Mouse (Mus musculus) intestine, embryonic 14.5 days (tissue): ENCODE measurements around the gene 2200002J24Rik. TPM values are rescaled to one million over a fixed set of nuclear protein-coding genes. Genes with fewer than 3 reads are reported as not detected.

ENCODE experiments used
- ATAC-seq: fragments of 200-750 bp; cut with Nextera tagmentation; replicated peaks from 2 replicates; pipeline ENCODE4 v1.8.0; 2017; ENCODE audit warnings: low read depth, moderate number of reproducible peaks, moderate TSS enrichment, moderate library complexity; ENCODE audit not compliant: low FRiP score, low TSS enrichment
- DNase-seq: peaks from one replicate; pipeline ENCODE4 v3.0.0-alpha.2; 2018; ENCODE audit warnings: low spot score
- H3K27ac ChIP-seq: fragments of 300-500 bp; sonication (generic); 2 replicates; pipeline ENCODE4 v1.5.1; 2014; ENCODE audit warnings: low read depth, mild to moderate bottlenecking, control low read depth
- H3K27me3 ChIP-seq: fragments of 300-500 bp; sonication (generic); replicated peaks from 2 replicates; pipeline ENCODE4 v1.6.1; 2014; ENCODE audit warnings: low read length, control low read depth; ENCODE audit not compliant: control insufficient read depth, insufficient read depth
- H3K36me3 ChIP-seq: fragments of 300-500 bp; sonication (generic); 2 replicates; pipeline ENCODE4 v1.6.1; 2014; ENCODE audit warnings: low read length, control low read depth; ENCODE audit not compliant: control insufficient read depth, insufficient read depth
- H3K4me1 ChIP-seq: fragments of 300-500 bp; sonication (generic); replicated peaks from 2 replicates; pipeline ENCODE4 v1.6.1; 2014; ENCODE audit warnings: low read length, control low read depth, mixed read lengths; ENCODE audit not compliant: control insufficient read depth, insufficient read depth
- H3K4me2 ChIP-seq: fragments of 300-500 bp; sonication (generic); 2 replicates; pipeline ENCODE4 v1.6.1; 2014; ENCODE audit warnings: low read length
- H3K4me3 ChIP-seq: fragments of 300-500 bp; sonication (generic); 2 replicates; pipeline ENCODE4 v1.5.1; 2014; ENCODE audit warnings: low read depth, low read length, control low read depth, mixed read lengths
- H3K9ac ChIP-seq: fragments of 300-500 bp; sonication (generic); 2 replicates; pipeline ENCODE4 v1.6.1; 2014; ENCODE audit warnings: mild to moderate bottlenecking, low read length
- H3K9me3 ChIP-seq: fragments of 300-500 bp; sonication (generic); 2 replicates; pipeline ENCODE4 v1.6.1; 2016; ENCODE audit warnings: low read length, control low read depth; ENCODE audit not compliant: control insufficient read depth
- WGBS: fragments of 180-500 bp; shearing (Covaris S2); extraction: QIAGEN DNeasy Blood & Tissue Kit; methylation state at CpG from one replicate; pipeline ENCODE4 v1.1.7; 2014; 5-methylcytosine and 5-hydroxymethylcytosine counted together
- polyA plus RNA-seq: library from polyadenylated mRNA; unstranded; fragments of >200 nt; fragmentation: Nextera tagmentation; extraction: Ambion mirVana; gene quantifications from 2 replicates; pipeline ENCODE4 v1.2.1, GENCODE M21; 2014

2200002J24Rik gene
- 1.4 TPM in 2 replicates for polyA plus RNA-seq

DNA sequence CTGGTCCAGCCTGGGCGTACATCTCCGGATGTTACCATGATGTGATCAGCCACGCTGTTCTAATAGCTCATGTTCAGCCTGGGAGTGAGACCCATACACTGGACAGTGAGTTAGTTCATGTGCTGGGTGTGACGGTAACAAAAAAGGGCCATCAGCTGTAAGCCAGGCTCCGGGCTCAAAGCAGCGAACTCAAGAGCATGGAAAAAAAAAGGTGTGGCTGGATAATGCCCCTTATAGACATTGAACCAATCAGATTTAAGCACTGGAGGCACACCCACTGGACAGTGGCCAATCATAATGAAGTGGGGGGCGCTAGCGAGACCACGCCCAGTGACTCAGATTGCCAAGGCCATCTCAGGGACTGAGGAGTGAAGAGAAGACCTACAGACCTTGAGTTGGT, at the start of gene 2200002J24Rik:
TSS of gene 2200002J24Rik (plus strand) at position 338 of the 400 bp plus-strand sequence.
- Histone ChIP-seq H3K27ac (no peak within 1 kb of the TSS), H3K36me3 (no peaks in the 10 kb centered on the region), H3K9me3 (no peaks in the 10 kb centered on the region), H3K4me1 (no peaks in the 10 kb centered on the region), H3K4me3 (no peak within 1 kb of the TSS), H3K4me2 (no peak within 1 kb of the TSS), H3K9ac (no peak within 1 kb of the TSS), H3K27me3 (no peaks in the 10 kb centered on the region)
- DNase-seq (peak; percentile 54), ATAC-seq (no peak; the same call in 1 of the 2 replicates)
- WGBS, result 41% methylated on average over 9 of the region's 9 CpGs

DNA sequence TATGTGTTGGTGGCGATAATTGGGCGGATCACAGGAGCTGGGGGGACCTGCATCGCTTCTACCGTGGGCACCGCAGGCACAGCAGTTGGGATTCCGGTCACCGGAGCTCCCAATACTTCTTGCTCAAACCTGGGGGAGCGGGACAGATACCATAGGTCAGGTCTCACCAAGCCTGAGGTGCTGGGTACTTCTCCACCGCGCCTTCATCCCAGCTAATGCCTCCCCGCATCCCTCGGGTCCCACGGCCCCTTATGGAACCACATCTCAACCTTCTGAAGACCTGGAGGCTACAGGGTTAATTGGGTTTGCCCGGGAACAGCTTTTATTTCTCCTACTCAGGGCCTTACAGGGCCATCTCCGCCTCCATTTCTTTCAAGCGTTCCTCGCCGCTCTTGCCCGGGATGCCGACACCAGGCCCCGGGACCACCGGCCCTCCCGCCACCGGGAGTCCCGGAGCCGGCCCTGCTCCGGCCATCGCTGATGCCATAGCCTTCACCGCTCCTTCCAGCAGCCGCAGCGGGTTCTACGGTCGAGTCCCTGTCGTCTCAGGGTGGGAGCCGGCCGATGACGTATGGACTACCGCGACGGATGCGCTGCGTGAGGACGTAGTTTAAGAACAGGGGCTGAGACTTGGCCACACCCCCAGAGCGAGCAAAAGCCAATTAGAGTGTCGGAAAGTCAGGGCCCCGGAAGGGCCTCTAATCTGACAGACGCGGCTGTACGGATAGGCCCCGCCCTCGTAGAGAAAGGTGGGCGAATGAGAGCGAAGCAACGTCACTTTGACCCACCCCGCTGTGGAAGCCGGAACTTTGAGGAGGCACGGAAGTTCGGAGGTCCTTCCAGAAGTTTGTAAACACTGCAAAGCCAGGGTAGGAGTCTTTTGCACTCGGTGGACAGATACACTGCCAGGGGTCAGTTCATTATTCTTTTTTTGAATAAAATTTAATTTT, 48.9 kb upstream of the 2200002J24Rik start, which contains the start of gene Rbm42:
TSS of gene Rbm42 (minus strand) at position 727 of the 950 bp plus-strand sequence.
- H3K27me3 ChIP-seq, result no peaks in the 10 kb centered on the region
- H3K4me1 ChIP-seq, result peaks cover 3% of the 10 kb centered on the region; the same call in 1 of the 2 replicates
- ATAC-seq (peak; percentile 99), DNase-seq (peak; percentile 99)
- peak within 1 kb of the TSS; percentile 96 for H3K4me2 ChIP-seq
- peaks cover 51% of the 10 kb centered on the region for H3K36me3 ChIP-seq
- H3K9ac ChIP-seq, result peak within 1 kb of the TSS; percentile 93
- H3K27ac ChIP-seq, result peak within 1 kb of the TSS; percentile 54; the same call in 1 of the 2 replicates
- H3K9me3 ChIP-seq, result no peaks in the 10 kb centered on the region
- WGBS, result 2% methylated on average over 59 of the region's 59 CpGs
- H3K4me3 ChIP-seq, result peak within 1 kb of the TSS; percentile 96

DNA sequence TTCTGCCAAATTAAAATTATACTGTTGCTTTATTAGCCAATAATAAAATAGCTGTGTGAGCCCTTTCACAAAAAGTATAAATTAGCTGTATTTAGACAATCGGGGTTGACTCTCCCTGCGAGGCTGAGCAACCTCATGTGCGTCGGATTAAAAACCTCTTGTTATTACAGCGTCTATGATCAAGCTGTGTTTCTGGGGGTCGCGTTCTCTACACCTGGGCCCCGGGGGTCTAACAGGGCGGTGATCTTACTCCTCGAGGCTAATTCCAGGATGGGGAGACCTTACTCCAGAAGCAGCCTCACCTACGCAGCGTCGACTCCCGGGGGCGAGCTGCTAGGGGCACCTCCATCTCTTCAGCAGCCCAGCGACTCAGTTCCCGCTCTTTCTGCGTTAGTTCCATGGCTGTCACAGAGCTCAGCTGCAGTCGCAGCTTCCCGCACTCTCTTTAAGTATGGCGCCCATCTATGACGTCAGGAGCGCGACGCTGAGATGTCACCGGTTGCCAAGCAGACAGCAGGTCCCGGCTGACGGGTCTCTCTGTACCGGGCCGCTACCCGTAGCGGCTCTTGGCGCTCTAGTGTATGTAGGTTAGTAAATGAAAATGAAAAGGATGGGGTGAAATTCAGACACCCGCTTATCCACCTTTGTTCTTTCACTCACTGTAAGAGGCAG, 34.1 kb upstream of the 2200002J24Rik start, which contains the start of gene Haus5:
TSS of gene Haus5 (minus strand) at position 466 of the 672 bp plus-strand sequence.
- Histone ChIP-seq H3K36me3 (peaks cover 23% of the 10 kb centered on the region), H3K9ac (peak within 1 kb of the TSS; percentile 58), H3K4me1 (no peaks in the 10 kb centered on the region), H3K27me3 (no peaks in the 10 kb centered on the region), H3K27ac (no peak within 1 kb of the TSS), H3K4me2 (peak within 1 kb of the TSS; percentile 83), H3K4me3 (peak within 1 kb of the TSS; percentile 58), H3K9me3 (no peaks in the 10 kb centered on the region)
- 1% methylated on average over 34 of the region's 34 CpGs for WGBS
- DNase-seq (peak; percentile 99), ATAC-seq (peak; percentile 91)

DNA sequence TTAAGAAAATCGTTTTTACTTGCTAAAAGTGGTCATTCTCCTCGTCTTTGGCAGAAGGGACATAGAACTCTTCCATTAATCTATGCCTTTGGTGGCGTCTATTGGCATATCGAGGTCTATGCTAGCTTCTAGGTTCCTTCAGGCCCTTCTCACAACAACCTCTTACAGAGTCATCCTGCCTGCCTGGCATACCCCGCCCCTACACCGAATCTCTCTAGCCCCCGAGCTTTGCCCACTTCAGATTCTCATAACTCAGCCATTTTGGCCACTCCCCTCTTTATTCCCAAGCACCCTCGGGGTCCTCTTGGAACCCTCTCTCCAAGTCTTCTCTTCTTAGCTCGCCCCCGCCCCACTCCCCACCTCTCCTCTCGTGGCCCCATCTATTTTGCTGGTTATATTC, 33.4 kb upstream of the 2200002J24Rik start:
- no peaks in the 10 kb centered on the region for H3K27me3 ChIP-seq
- H3K27ac ChIP-seq, result no peak overlapping the region
- peak overlapping the region; percentile 58 for H3K4me3 ChIP-seq
- peak overlapping the region; percentile 83 for H3K4me2 ChIP-seq
- DNase-seq, result peak; percentile 56
- ATAC-seq, result 0 out of 2 replicates have a peak, but pooled peaks have one; percentile 52
- no peaks in the 10 kb centered on the region for H3K9me3 ChIP-seq
- H3K4me1 ChIP-seq, result no peaks in the 10 kb centered on the region
- H3K9ac ChIP-seq, result peak overlapping the region; percentile 58
- 5% methylated on average over 11 of the region's 11 CpGs for WGBS
- peaks cover 16% of the 10 kb centered on the region for H3K36me3 ChIP-seq

DNA sequence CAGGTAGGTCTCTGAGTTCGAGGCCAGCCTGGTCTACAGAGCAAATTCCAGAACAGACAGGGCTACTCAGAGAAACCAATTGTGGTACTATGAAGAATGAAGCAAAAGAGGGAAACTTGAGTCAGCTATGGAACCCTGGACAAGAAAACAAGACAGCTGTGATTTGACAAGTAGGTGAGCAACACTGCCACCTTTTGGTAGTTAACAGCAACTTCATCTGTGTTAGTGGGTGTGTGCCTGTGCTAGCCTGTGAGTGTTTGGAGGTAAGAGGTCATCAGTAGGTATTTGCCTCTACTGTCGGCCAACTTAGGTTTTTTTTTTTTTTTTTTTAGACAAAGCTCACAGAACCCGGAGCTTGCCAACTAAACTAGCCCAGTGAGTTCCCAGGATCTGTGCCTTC, 29.5 kb upstream of the 2200002J24Rik start:
- WGBS, result 41% methylated on average over 3 of the region's 3 CpGs

DNA sequence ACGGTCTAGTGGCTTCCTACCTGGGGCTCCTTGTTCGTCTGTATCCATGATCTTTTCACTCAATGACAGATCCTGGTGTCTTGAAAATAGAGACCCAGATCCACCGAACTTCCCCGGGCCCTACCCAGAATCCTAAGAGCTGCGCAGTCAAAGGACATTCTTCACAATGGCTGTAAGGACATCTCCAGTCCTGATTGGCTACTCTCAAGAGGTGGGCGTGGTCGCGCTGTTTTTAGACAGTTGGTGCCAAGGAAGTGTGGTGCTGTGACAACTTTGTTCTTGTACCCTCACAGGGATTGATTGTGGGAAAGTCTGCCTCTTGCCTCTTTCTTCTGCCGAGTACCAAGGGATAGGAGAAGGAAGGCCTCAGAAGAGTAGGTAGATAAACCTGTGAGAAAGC, 27.2 kb upstream of the 2200002J24Rik start, which contains the start of gene Pmis2:
TSS of gene Pmis2 (minus strand) at position 126 of the 400 bp plus-strand sequence.
- ATAC-seq (no peak), DNase-seq (no peak)
- Histone ChIP-seq H3K27me3 (no peaks in the 10 kb centered on the region), H3K4me2 (no peak within 1 kb of the TSS), H3K4me3 (no peak within 1 kb of the TSS), H3K9me3 (no peaks in the 10 kb centered on the region), H3K27ac (no peak within 1 kb of the TSS), H3K9ac (no peak within 1 kb of the TSS), H3K36me3 (no peaks in the 10 kb centered on the region), H3K4me1 (no peaks in the 10 kb centered on the region)
- WGBS, result 68% methylated on average over 9 of the region's 9 CpGs

More for the DNA sequence above, 29.5 kb upstream of the 2200002J24Rik start:
- Histone ChIP-seq H3K4me2 (no peak overlapping the region), H3K9me3 (no peaks in the 10 kb centered on the region), H3K36me3 (no peaks in the 10 kb centered on the region), H3K4me3 (no peak overlapping the region), H3K27ac (no peak overlapping the region), H3K27me3 (no peaks in the 10 kb centered on the region), H3K4me1 (no peaks in the 10 kb centered on the region), H3K9ac (no peak overlapping the region)
- no peak for DNase-seq
- no peak for ATAC-seq

DNA sequence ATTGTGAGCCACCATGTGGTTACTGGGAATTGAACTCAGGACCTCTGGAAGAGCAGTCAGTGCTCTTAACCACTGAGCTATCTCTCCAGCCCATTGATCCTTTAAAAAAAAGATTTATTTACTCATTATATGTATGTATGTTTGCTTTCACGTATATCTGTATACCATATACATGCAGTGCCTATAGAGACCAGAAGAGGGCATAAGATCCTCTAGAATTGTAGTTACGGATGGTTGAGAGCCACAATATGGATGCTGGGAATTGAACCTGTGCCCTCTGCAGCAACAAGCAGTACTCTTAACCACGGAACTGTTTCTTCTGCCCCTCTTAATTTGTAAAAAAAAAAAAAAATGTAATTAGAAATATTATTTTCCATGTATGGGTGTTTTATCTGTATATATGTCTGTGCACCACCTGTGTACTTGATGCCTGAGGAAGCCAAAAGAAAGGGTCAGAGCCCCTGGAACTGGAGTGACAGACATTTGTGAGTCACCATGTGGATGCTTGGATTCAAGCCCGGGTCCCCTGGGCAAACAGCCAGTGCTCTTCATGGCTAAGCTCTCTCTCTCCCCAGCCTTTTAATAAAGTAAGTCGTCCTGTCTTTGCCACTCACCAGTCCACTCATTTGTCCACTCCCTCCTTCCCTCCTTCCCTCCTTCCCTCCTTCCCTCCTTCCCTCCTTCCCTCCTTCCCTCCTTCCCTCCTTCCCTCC, 20.3 kb upstream of the 2200002J24Rik start:
- H3K4me2 ChIP-seq, result no peak overlapping the region
- no peak overlapping the region for H3K9ac ChIP-seq
- ATAC-seq, result no peak
- no peaks in the 10 kb centered on the region for H3K36me3 ChIP-seq
- H3K27ac ChIP-seq, result no peak overlapping the region
- no peak for DNase-seq
- H3K4me3 ChIP-seq, result no peak overlapping the region
- no peaks in the 10 kb centered on the region for H3K4me1 ChIP-seq
- no peaks in the 10 kb centered on the region for H3K27me3 ChIP-seq
- peaks cover 3% of the 10 kb centered on the region; the same call in 1 of the 2 replicates for H3K9me3 ChIP-seq
- WGBS, result 66% methylated on average over 5 of the region's 5 CpGs

DNA sequence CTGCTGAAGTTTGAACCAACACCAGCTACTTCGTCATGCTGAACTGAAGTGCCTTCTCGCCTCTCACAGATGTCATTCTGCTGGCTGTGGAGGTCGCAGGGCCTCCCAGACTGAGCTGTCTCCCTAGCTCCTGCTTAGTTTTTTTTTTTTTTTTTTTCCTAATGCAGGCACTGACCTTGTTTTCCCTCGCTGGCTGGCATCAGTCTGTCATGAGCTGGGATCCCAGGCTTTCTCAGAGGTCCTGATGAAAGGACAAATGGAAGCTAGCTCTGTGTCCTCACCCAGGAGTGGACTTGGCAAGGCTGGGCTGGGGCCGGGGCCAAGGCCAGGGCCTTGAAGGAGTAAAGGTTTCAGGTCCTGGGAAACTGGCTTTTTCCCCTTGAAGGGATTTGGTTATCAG, 16.8 kb upstream of the 2200002J24Rik start:
- ATAC-seq (no peak), DNase-seq (no peak)
- no peak overlapping the region for H3K9ac ChIP-seq
- H3K4me2 ChIP-seq, result no peak overlapping the region
- H3K36me3 ChIP-seq, result no peaks in the 10 kb centered on the region
- H3K4me1 ChIP-seq, result no peaks in the 10 kb centered on the region
- no peak overlapping the region for H3K4me3 ChIP-seq
- 0 out of 2 replicates have a peak, but pooled peaks cover under 1% of the 10 kb centered on the region for H3K27me3 ChIP-seq
- peaks cover 3% of the 10 kb centered on the region; the same call in 1 of the 2 replicates for H3K9me3 ChIP-seq
- 54% methylated on average over 5 of the region's 5 CpGs for WGBS
- no peak overlapping the region for H3K27ac ChIP-seq
